Mouse (Mus musculus) thymus, postnatal 25 days (tissue): ENCODE measurements at regions not wholly inside any gene's neighbourhood (a gene's known extent, or its start where the extent isn't known, plus 50 kb on each side); places are given as distances from the start of the nearest gene placed in this dataset.
"Not testable (repeated sequence)": the region's sequence is repeated elsewhere in the genome, so short reads cannot be mapped to it uniquely, and the experiment has no call there.

Source experiments
- DNase-seq: peaks from one replicate; pipeline ENCODE4 v3.0.0; 2022

DNA sequence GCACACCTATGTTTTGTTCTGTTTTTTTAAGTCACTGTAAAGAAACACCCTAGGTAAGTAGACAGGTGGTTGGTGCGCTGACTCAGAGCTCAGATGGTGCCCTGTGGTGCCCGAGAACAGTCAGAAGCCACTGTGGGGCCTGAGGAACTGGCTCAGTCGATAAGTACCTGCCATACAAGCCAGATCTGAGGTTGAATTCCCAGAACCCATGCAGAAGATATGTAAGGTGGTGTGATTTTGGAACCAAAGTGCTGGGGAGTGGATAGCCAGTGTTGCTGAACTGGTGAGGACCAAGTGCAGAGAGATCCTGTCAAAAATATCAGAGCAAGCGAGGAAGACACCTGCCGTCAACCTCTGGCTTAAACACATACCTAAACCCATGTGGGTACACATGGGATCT lies 65.4 kb downstream of the Chst1 start:
- DNase-seq: no peak

DNA sequence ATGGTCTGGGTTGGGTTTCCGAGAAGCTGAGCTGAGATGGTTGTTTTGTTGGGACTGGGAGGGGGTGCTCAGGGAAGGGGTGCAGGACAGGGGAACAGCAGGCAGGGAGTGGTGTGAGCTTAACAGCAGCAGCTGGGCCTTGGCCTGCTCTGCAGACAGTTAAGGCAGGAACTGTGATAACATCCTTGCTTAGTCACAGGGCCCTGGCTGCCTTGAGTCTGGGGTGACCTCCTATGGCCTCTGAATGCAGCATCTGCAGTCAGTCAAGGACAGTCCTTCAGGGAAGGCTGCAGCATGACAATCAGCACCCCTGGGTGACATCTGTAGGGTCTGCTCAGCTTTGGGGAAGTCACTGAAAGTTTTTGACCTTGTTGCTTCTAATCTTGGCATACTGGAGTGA lies 67.7 kb downstream of the Chst1 start:
- DNase-seq: no peak

- DNase-seq: no peak
Observed at GRCm38 (mm10) chr2:92667756-92668155, 68.2 kb downstream of the Chst1 start.

DNA sequence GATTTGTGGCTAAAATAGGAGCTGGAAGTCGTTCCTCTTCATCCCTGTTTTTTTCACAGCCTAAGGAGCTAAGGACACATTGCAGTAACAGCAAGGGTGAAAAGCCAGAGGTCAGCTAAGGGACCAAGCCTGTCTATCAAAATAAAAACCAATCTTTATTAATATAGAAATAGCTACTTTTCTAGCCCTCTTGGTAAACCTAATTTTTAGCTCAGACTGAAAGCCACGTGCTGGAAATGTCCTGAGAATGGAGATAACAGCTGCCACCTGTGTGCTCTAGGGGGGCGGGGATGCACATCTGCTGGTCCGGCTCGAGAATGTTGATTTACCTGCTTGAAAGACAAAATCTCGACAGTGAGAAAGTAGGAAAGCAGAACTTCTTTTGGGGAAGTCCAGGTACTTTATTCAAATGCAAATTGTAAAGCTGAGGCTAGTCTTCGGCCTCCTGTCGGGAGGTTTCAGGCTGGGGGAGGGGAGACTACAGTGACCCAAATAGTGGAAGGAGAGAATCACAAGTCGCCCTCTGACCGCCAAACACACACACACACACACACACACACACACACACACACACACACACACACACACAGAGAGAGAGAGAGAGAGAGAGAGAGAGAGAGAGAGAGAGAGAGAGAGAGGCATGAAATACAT lies 70.0 kb downstream of the Chst1 start:
- not testable (repeated sequence) for DNase-seq

DNA sequence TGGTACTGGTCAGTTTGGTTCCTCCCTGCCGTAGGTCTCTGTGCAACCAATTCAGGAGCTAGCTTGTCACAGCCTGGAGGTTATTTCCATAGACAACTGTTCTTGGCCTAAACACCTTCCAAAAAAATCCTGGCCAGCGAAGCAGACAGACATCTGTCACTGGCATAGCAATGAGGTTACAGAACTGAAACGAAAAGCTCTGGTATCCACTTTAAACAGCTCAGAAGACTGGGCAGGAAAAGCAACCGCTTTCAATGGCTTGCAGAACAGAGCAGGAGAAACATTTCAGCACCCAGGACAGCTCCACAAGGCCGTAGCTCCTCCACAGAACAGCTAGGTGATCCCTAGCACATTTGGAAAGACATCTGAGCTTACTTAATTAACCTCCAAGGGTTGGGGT lies 72.1 kb downstream of the Chst1 start:
- peak; percentile 4 for DNase-seq

- DNase-seq: no peak
Observed at GRCm38 (mm10) chr2:92672106-92672505, 72.6 kb downstream of the Chst1 start.

- DNase-seq: no peak
Observed at GRCm38 (mm10) chr2:92673064-92673813, 73.7 kb downstream of the Chst1 start.

- DNase-seq: no peak
Observed at GRCm38 (mm10) chr2:92673931-92674330, 74.4 kb downstream of the Chst1 start.

DNA sequence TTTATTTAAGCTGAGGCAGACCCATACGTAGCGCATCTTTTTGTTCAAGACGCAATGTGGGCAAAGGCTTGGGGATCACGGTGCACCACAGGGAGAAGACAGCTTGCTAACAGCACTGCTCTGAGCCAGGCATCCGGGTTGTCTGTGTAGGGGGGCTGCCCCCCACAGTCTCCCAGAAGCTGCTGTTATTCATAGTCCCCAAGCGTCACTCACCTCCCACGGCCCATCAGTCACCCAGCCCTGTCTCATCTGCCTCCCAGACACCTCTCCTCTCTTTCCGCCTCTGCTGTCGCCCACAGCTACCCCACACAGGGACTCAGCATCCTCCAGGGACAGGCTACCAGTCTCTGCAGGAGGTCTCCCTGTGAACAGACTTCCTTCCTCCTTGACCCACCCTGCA lies 75.7 kb downstream of the Chst1 start:
- DNase-seq: no peak

- DNase-seq: no peak
Observed at GRCm38 (mm10) chr2:92678276-92678930, 78.9 kb downstream of the Chst1 start.

DNA sequence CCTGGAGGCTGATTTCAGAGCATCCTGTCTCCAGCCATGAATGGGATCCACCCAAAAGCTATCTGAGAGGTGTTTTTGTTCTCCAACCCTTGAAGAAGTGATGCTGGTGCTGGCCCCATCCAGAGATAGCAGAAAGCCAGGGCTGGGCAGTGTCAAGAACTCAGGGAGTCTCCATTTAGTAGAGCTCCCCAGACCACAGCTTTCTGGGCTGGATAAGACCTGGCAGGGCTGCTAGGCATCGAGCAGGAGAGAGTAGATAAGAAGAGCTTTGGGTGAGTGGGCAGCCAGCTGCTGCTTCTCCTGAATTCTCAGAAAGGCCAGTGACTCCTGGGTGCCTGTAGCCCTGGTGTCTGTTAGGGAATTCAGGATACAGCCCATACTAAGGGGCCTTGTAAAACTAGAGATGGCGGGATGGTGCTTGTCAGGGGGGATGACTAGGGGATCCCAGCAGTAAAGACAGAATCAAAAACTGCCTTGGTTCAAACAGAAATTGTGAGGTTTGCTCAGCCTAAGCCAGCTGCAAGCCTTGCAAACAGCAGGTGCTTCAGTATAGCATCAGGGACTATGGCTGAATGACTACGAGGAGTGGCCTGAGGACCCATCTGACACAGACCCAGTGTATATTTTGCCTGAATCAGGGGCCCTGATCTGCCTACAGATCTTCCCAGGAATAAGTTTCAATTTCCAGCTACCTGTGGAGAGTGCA lies 79.6 kb downstream of the Chst1 start:
- DNase-seq: no peak

GRCm38 (mm10) chr2:92682256-92682655 lies 82.7 kb downstream of the Chst1 start:
- no peak for DNase-seq

GRCm38 (mm10) chr2:92687702-92688101 lies 88.2 kb downstream of the Chst1 start:
- no peak for DNase-seq

- no peak for DNase-seq
Observed at GRCm38 (mm10) chr2:92689203-92689602, 89.7 kb downstream of the Chst1 start.

- no peak for DNase-seq
Observed at GRCm38 (mm10) chr2:92690304-92690703, 90.8 kb downstream of the Chst1 start.

GRCm38 (mm10) chr2:92691438-92691837 lies 91.9 kb downstream of the Chst1 start:
- no peak for DNase-seq

- DNase-seq: no peak
Observed at GRCm38 (mm10) chr2:92692623-92693022, 93.1 kb downstream of the Chst1 start.

GRCm38 (mm10) chr2:92693024-92693423 lies 93.5 kb downstream of the Chst1 start:
- DNase-seq: no peak

DNA sequence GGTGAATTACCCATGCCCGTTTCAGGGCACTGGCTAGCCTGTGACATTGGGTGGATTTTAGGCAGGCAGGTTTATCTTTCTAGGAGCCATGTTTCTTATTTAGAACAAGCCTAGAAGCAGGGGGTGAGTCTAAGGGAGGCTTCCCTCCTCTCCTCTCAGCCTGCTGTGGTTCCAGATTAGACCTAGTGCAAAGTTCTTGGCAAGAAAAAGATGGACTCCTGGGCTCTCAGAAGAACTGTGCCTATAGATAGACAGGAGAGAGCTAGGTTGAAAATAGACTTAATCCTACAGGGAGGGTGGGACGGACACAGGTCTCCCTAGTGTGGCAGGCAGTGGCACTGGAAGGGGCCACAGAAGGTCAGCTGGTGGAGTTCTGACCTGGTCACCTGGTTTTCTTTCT lies 95.3 kb downstream of the Chst1 start:
- no peak for DNase-seq

DNA sequence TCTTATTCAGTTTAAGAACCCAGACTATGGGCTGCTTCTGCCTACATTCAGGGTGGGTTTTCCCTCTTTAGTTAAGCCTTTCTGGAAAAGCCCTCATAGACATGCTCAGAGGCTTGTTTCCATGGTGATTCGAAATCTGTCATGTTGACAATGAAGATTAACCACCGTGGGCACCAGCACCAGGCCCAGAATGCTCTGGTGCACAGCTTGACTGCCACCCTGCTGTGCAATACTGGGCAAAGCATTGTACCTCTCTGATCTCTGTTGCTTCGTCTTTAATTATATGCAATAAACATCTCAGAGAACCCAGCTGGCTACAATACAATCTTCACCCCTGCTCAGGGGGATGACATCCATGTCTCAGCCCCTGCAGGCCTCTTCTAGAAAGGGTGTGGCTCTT lies 96.4 kb downstream of the Chst1 start:
- no peak for DNase-seq

- DNase-seq: no peak
Observed at GRCm38 (mm10) chr2:92697721-92698120, 98.2 kb downstream of the Chst1 start.

DNA sequence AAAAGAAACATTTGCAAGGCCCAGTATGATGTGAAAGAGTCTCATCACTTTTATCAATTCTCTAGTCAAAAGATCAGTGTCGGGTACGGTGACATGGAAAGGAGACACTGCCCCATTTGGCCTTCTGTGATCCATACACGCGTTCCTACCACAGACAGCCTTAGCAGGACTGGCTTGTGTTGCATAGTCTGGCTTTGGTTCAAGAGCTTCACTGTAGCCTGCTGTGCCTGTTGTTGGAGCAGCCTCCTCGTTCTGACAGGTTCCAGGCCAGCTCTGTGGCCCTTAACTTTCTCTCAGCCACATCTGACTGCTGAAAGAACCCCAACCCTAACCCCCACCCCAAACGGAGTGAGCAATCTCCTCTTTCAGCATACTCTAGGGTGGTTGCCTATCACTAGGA lies 99.9 kb downstream of the Chst1 start:
- no peak for DNase-seq

DNA sequence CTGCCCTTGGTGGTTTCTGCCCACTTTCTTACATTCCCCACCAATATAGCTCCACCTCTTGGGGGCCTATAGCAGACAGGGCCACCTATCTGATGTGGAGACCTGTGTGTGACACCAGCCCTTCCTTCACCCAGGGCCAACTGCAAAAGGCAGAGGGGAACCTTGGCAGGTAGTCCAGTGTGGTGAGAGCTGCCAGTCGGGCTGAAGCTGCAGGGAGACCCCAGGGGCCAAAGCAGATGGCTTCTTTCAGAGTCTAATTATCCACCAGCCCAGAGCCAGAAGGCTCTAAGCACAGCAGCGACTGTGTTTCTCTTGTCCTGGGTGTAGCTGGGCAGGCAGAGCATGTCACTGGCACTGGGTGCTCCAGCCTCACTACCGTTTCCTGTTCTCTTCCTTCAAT lies 104.5 kb downstream of the Chst1 start:
- no peak for DNase-seq

DNA sequence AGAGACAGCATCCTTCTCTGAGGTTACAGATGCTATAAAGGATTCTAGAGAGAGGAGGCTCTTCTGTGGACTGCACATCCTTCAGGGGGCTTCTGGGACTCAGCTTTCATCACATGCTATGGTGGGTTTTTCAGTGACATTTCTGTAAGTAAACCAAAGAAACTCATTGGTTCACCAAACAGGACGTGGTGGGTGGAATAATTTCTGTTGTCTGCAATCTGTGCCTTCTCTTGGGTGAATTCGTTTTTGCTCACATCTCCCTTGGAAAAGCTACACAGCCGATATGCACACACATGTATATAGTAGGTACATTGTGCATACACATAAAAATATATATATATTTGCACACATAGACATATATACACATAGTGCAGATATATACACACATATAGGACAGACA lies 110.2 kb downstream of the Chst1 start:
- no peak for DNase-seq
